Mouse (Mus musculus) limb, embryonic 13.5 days (tissue): Measurements from ENCODE around the gene Bcl11a. TPM values are rescaled to one million over a fixed set of nuclear protein-coding genes. Genes with fewer than 3 reads are reported as not detected.
A peak's percentile ranks its signal among the peaks of the same experiment; 100 is the strongest.

Experiments
- ATAC-seq: fragments of 200-750 bp; cut with Nextera tagmentation; 2 replicates; pipeline ENCODE4 v1.8.0; 2017; ENCODE audit warnings: low read depth, moderate number of reproducible peaks, moderate TSS enrichment; ENCODE audit not compliant: low FRiP score
- H3K27ac ChIP-seq: fragments of 300-500 bp; sonication (generic); 2 replicates; pipeline ENCODE4 v1.5.1; 2015; ENCODE audit warnings: inconsistent platforms, mild to moderate bottlenecking, moderate library complexity
- H3K27me3 ChIP-seq: fragments of 300-500 bp; sonication (generic); 2 replicates; pipeline ENCODE4 v1.6.1; 2015; ENCODE audit warnings: mild to moderate bottlenecking, inconsistent platforms
- H3K36me3 ChIP-seq: fragments of 300-500 bp; sonication (generic); 2 replicates; pipeline ENCODE4 v1.6.1; 2015; ENCODE audit warnings: inconsistent platforms, mild to moderate bottlenecking, moderate library complexity
- H3K4me1 ChIP-seq: fragments of 300-500 bp; sonication (generic); 2 replicates; pipeline ENCODE4 v1.6.1; 2015; ENCODE audit warnings: inconsistent platforms
- H3K4me2 ChIP-seq: fragments of 300-500 bp; sonication (generic); replicated peaks from 2 replicates; pipeline ENCODE4 v1.6.1; 2015; ENCODE audit warnings: inconsistent platforms, mild to moderate bottlenecking, moderate library complexity
- H3K4me3 ChIP-seq: fragments of 300-500 bp; sonication (generic); 2 replicates; pipeline ENCODE4 v1.5.1; 2015; ENCODE audit warnings: moderate library complexity, mild to moderate bottlenecking, inconsistent platforms
- H3K9ac ChIP-seq: fragments of 300-500 bp; sonication (generic); 2 replicates; pipeline ENCODE4 v1.6.1; 2015; ENCODE audit warnings: mild to moderate bottlenecking, inconsistent platforms
- H3K9me3 ChIP-seq: fragments of 300-500 bp; sonication (generic); 2 replicates; pipeline ENCODE4 v1.6.1; 2016; ENCODE audit warnings: inconsistent platforms
- WGBS: fragments of 180-500 bp; shearing (Covaris S2); methylation state at CpG from one replicate; pipeline ENCODE4 v1.1.7; 2015; 5-methylcytosine and 5-hydroxymethylcytosine counted together
- polyA plus RNA-seq: library from polyadenylated mRNA; unstranded; fragments of >200 nt; fragmentation: Nextera tagmentation; extraction: Ambion mirVana; gene quantifications from 2 replicates; pipeline ENCODE4 v1.2.1, GENCODE M21; 2015

Gene Bcl11a
- 76.6 and 82.3 TPM in 2 replicates for polyA plus RNA-seq

GRCm38 (mm10) chr11:24077795-24078705 is at the start of gene Bcl11a:
TSS of gene Bcl11a (plus strand) at chr11:24078056.
- no peaks in the 10 kb centered on the region for H3K9me3 ChIP-seq
- peak; percentile 66 for ATAC-seq
- H3K27me3 ChIP-seq = 0 out of 2 replicates have a peak, but pooled peaks cover 4% of the 10 kb centered on the region
- H3K27ac ChIP-seq = peak within 1 kb of the TSS; percentile 99
- H3K4me1 ChIP-seq = peaks cover 31% of the 10 kb centered on the region
- peak within 1 kb of the TSS; percentile 99 for H3K9ac ChIP-seq
- no peaks in the 10 kb centered on the region for H3K36me3 ChIP-seq
- H3K4me2 ChIP-seq = peak within 1 kb of the TSS; percentile 96
- H3K4me3 ChIP-seq = peak within 1 kb of the TSS; percentile 87
- under 1% methylated on average over 49 of the region's 51 CpGs for WGBS

- Histone ChIP-seq H3K36me3 (no peaks in the 10 kb centered on the region), H3K27ac (no peak overlapping the region), H3K9me3 (no peaks in the 10 kb centered on the region), H3K4me2 (no peak overlapping the region), H3K27me3 (0 out of 2 replicates have a peak, but pooled peaks cover 8% of the 10 kb centered on the region), H3K9ac (no peak overlapping the region), H3K4me3 (no peak overlapping the region), H3K4me1 (no peaks in the 10 kb centered on the region)
- no peak for ATAC-seq
- 62% methylated on average over 6 of the region's 6 CpGs for WGBS
Measured at GRCm38 (mm10) chr11:24044025-24044424, 33.8 kb upstream of the Bcl11a start.

GRCm38 (mm10) chr11:24049226-24050031 is 28.4 kb upstream of the Bcl11a start:
- Histone ChIP-seq H3K4me1 (peaks cover 6% of the 10 kb centered on the region), H3K9me3 (no peaks in the 10 kb centered on the region), H3K4me2 (peak overlapping the region; percentile 68), H3K27me3 (0 out of 2 replicates have a peak, but pooled peaks cover 8% of the 10 kb centered on the region), H3K27ac (no peak overlapping the region), H3K9ac (peak overlapping the region; percentile 71), H3K4me3 (peak overlapping the region; percentile 55), H3K36me3 (no peaks in the 10 kb centered on the region)
- WGBS = 5% methylated on average over 28 of the region's 28 CpGs
- ATAC-seq = peak; percentile 80

GRCm38 (mm10) chr11:24050032-24050757 is 27.7 kb upstream of the Bcl11a start:
- ATAC-seq = no peak
- Histone ChIP-seq H3K36me3 (no peaks in the 10 kb centered on the region), H3K9ac (no peak overlapping the region), H3K4me2 (peak overlapping the region; percentile 68), H3K9me3 (no peaks in the 10 kb centered on the region), H3K4me3 (no peak overlapping the region; the same call in 1 of the 2 replicates), H3K27ac (no peak overlapping the region), H3K4me1 (peaks cover 6% of the 10 kb centered on the region), H3K27me3 (0 out of 2 replicates have a peak, but pooled peaks cover 8% of the 10 kb centered on the region)
- 69% methylated on average over 11 of the region's 11 CpGs for WGBS

- WGBS = 71% methylated on average over 6 of the region's 6 CpGs
- Histone ChIP-seq H3K9ac (no peak overlapping the region), H3K27me3 (0 out of 2 replicates have a peak, but pooled peaks cover 6% of the 10 kb centered on the region), H3K27ac (no peak overlapping the region), H3K4me2 (no peak overlapping the region), H3K9me3 (no peaks in the 10 kb centered on the region), H3K4me1 (peaks cover 6% of the 10 kb centered on the region), H3K36me3 (no peaks in the 10 kb centered on the region), H3K4me3 (no peak overlapping the region)
- ATAC-seq = no peak
Measured at GRCm38 (mm10) chr11:24052882-24053281, 25.0 kb upstream of the Bcl11a start.

GRCm38 (mm10) chr11:24059137-24059536 is 18.7 kb upstream of the Bcl11a start:
- no peak for ATAC-seq
- Histone ChIP-seq H3K9me3 (no peaks in the 10 kb centered on the region), H3K4me2 (no peak overlapping the region), H3K4me1 (peaks cover 28% of the 10 kb centered on the region), H3K36me3 (no peaks in the 10 kb centered on the region), H3K27ac (no peak overlapping the region), H3K27me3 (0 out of 2 replicates have a peak, but pooled peaks cover 7% of the 10 kb centered on the region), H3K9ac (no peak overlapping the region), H3K4me3 (no peak overlapping the region)
- WGBS = 9% methylated on average over 1 of the region's 1 CpGs

- Histone ChIP-seq H3K36me3 (no peaks in the 10 kb centered on the region), H3K4me3 (peak overlapping the region; percentile 38), H3K9me3 (no peaks in the 10 kb centered on the region), H3K27me3 (0 out of 2 replicates have a peak, but pooled peaks cover 7% of the 10 kb centered on the region), H3K9ac (no peak overlapping the region), H3K27ac (no peak overlapping the region), H3K4me2 (peak overlapping the region; percentile 67), H3K4me1 (peaks cover 31% of the 10 kb centered on the region)
- no peak for ATAC-seq
- WGBS = 6% methylated on average over 5 of the region's 5 CpGs
Measured at GRCm38 (mm10) chr11:24060428-24060827, 17.4 kb upstream of the Bcl11a start.

GRCm38 (mm10) chr11:24061819-24062218 is 16.0 kb upstream of the Bcl11a start:
- Histone ChIP-seq H3K9ac (peak overlapping the region; percentile 55), H3K27ac (no peak overlapping the region), H3K36me3 (no peaks in the 10 kb centered on the region), H3K4me3 (peak overlapping the region; percentile 39), H3K4me2 (peak overlapping the region; percentile 75), H3K9me3 (no peaks in the 10 kb centered on the region), H3K27me3 (0 out of 2 replicates have a peak, but pooled peaks cover 7% of the 10 kb centered on the region), H3K4me1 (peaks cover 31% of the 10 kb centered on the region)
- 1% methylated on average over 14 of the region's 14 CpGs for WGBS
- ATAC-seq = peak; percentile 73

GRCm38 (mm10) chr11:24062495-24063096 is 15.3 kb upstream of the Bcl11a start:
- no peak overlapping the region for H3K27ac ChIP-seq
- H3K27me3 ChIP-seq = 0 out of 2 replicates have a peak, but pooled peaks cover 7% of the 10 kb centered on the region
- H3K36me3 ChIP-seq = no peaks in the 10 kb centered on the region
- peaks cover 31% of the 10 kb centered on the region for H3K4me1 ChIP-seq
- H3K9ac ChIP-seq = no peak overlapping the region
- H3K9me3 ChIP-seq = no peaks in the 10 kb centered on the region
- H3K4me3 ChIP-seq = no peak overlapping the region
- ATAC-seq = no peak
- WGBS = 12% methylated on average over 9 of the region's 9 CpGs
- peak overlapping the region; percentile 75 for H3K4me2 ChIP-seq

GRCm38 (mm10) chr11:24064221-24064620 is 13.6 kb upstream of the Bcl11a start:
- Histone ChIP-seq H3K4me2 (no peak overlapping the region), H3K4me1 (peaks cover 26% of the 10 kb centered on the region), H3K27ac (no peak overlapping the region), H3K9me3 (no peaks in the 10 kb centered on the region), H3K36me3 (no peaks in the 10 kb centered on the region), H3K9ac (no peak overlapping the region), H3K4me3 (no peak overlapping the region), H3K27me3 (0 out of 2 replicates have a peak, but pooled peaks cover 7% of the 10 kb centered on the region)
- 61% methylated on average over 6 of the region's 6 CpGs for WGBS
- no peak for ATAC-seq

- no peaks in the 10 kb centered on the region for H3K36me3 ChIP-seq
- 0 out of 2 replicates have a peak, but pooled peaks cover 7% of the 10 kb centered on the region for H3K27me3 ChIP-seq
- no peaks in the 10 kb centered on the region for H3K9me3 ChIP-seq
- H3K9ac ChIP-seq = no peak overlapping the region
- H3K4me3 ChIP-seq = no peak overlapping the region
- H3K4me1 ChIP-seq = peaks cover 23% of the 10 kb centered on the region
- no peak; the same call in 1 of the 2 replicates for ATAC-seq
- H3K4me2 ChIP-seq = no peak overlapping the region
- no peak overlapping the region for H3K27ac ChIP-seq
- 26% methylated on average over 4 of the region's 4 CpGs for WGBS
Measured at GRCm38 (mm10) chr11:24065313-24065712, 12.5 kb upstream of the Bcl11a start.
